Mouse (Mus musculus) lung, embryonic 16.5 days (tissue): Measurements from ENCODE around the gene Folr2. TPM values are rescaled to one million over a fixed set of nuclear protein-coding genes. Genes with fewer than 3 reads are reported as not detected.

Source experiments
- ATAC-seq: fragments of 200-750 bp; cut with Nextera tagmentation; 2 replicates; pipeline ENCODE4 v1.8.0; 2017; ENCODE audit warnings: low read depth, mild to moderate bottlenecking, moderate library complexity
- H3K27ac ChIP-seq: fragments of 300-500 bp; sonication (generic); 2 replicates; pipeline ENCODE4 v1.5.1; 2014; ENCODE audit warnings: mild to moderate bottlenecking, control low read depth, low read length
- H3K27me3 ChIP-seq: fragments of 300-500 bp; sonication (generic); 2 replicates; pipeline ENCODE4 v1.6.1; 2014; ENCODE audit warnings: low read depth, low read length, mixed read lengths; ENCODE audit not compliant: control insufficient read depth, insufficient read depth
- H3K36me3 ChIP-seq: fragments of 300-500 bp; sonication (generic); 2 replicates; pipeline ENCODE4 v1.6.1; 2014; ENCODE audit warnings: low read length; ENCODE audit not compliant: control insufficient read depth, insufficient read depth
- H3K4me1 ChIP-seq: fragments of 300-500 bp; sonication (generic); replicated peaks from 2 replicates; pipeline ENCODE4 v1.6.1; 2014; ENCODE audit warnings: low read length, mixed read lengths; ENCODE audit not compliant: control insufficient read depth, insufficient read depth
- H3K4me2 ChIP-seq: fragments of 300-500 bp; sonication (generic); 2 replicates; pipeline ENCODE4 v1.6.1; 2014; ENCODE audit warnings: low read depth, low read length, control low read depth
- H3K4me3 ChIP-seq: fragments of 300-500 bp; sonication (generic); 2 replicates; pipeline ENCODE4 v1.5.1; 2014; ENCODE audit warnings: mild to moderate bottlenecking, low read length, control low read depth
- H3K9ac ChIP-seq: fragments of 300-500 bp; sonication (generic); 2 replicates; pipeline ENCODE4 v1.6.1; 2014; ENCODE audit warnings: low read length, control low read depth
- H3K9me3 ChIP-seq: fragments of 300-500 bp; sonication (generic); 2 replicates; pipeline ENCODE4 v1.6.1; 2016; ENCODE audit warnings: low read length; ENCODE audit not compliant: control insufficient read depth
- WGBS: fragments of 180-500 bp; shearing (Covaris S2); extraction: QIAGEN DNeasy Blood & Tissue Kit; methylation state at CpG from one replicate; pipeline ENCODE4 v1.1.7; 2014; 5-methylcytosine and 5-hydroxymethylcytosine counted together
- polyA plus RNA-seq: library from polyadenylated mRNA; unstranded; fragments of >200 nt; fragmentation: Nextera tagmentation; extraction: Ambion mirVana; gene quantifications from 2 replicates; pipeline ENCODE4 v1.2.1, GENCODE M21; 2015

Gene Folr2
- polyA plus RNA-seq, 1 experiment from 2014 or later: 1.5 TPM

DNA sequence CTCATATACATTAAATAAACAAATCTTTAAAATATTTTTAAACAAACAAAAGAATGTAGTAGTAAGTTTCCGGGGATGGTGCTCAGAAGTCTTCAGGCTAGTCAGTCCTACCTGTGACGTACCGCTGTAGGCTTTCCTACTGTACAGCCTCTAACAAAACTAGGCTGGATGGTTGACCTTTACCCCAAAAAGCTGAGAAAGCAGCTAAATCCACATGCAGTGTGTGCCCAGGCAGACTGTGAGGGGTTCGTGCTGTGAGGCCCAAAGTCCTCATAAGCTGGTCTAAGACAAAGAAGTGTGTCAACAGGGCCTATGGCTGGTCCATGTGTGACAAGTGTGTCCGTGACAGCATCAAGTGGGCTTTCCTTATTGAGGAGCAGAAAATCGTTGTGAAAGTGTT is 4.1 kb downstream of the Folr2 start:
- no peak for ATAC-seq
- no peak overlapping the region for H3K9ac ChIP-seq
- H3K27ac ChIP-seq: no peak overlapping the region
- no peaks in the 10 kb centered on the region for H3K36me3 ChIP-seq
- H3K4me2 ChIP-seq: no peak overlapping the region
- WGBS: 73% methylated on average over 6 of the region's 6 CpGs
- H3K4me3 ChIP-seq: no peak overlapping the region
- no peaks in the 10 kb centered on the region for H3K4me1 ChIP-seq
- H3K27me3 ChIP-seq: no peaks in the 10 kb centered on the region
- no peaks in the 10 kb centered on the region for H3K9me3 ChIP-seq

DNA sequence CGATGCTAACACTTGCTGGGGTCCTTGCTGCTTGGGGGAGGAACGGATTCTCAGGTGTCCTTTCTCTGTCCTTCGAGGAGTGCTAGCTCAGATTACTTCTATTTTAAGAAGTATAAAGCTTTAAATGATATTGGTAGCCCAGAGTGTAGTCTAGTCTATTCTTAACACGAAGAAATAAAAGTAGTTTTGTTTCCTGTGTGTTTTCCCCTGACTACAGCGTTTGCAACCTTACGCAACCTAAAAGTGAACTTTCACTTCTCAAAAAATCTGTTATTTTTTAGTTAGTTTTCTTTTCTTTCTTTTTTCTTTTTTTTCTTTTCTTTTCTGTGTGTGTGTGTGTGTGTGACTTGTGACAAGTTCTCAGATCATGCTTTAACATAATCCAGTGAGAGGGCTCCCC is 5.3 kb downstream of the Folr2 start:
- H3K9me3 ChIP-seq: no peaks in the 10 kb centered on the region
- H3K36me3 ChIP-seq: no peaks in the 10 kb centered on the region
- no peak overlapping the region for H3K27ac ChIP-seq
- H3K4me3 ChIP-seq: no peak overlapping the region
- WGBS: 79% methylated on average over 6 of the region's 6 CpGs
- H3K9ac ChIP-seq: no peak overlapping the region
- no peak overlapping the region for H3K4me2 ChIP-seq
- no peaks in the 10 kb centered on the region for H3K27me3 ChIP-seq
- ATAC-seq: no peak
- no peaks in the 10 kb centered on the region for H3K4me1 ChIP-seq

DNA sequence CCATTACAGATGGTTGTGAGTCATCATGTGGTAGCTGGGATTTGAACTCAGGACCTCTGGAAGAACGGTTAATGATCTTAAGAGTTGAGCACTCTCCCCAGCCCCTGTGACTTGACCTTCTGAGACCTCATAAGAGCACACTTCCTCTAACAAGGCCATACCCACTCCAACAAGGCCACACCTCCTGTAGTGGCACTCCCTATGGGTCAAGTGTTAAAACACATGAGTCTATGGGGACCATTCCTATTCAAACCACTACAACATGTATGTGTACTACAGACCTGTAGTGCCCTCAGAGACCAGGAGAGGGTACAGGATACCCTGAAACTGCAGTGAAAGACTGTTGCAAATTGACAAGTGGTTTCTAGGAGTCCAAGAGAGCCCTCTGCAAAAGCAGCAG is 9.1 kb downstream of the Folr2 start:
- Histone ChIP-seq H3K4me3 (no peak overlapping the region), H3K4me2 (no peak overlapping the region), H3K9me3 (no peaks in the 10 kb centered on the region), H3K27me3 (no peaks in the 10 kb centered on the region), H3K36me3 (no peaks in the 10 kb centered on the region), H3K4me1 (no peaks in the 10 kb centered on the region), H3K9ac (no peak overlapping the region), H3K27ac (no peak overlapping the region)
- no peak for ATAC-seq
- WGBS: 76% methylated on average over 1 of the region's 1 CpGs

DNA sequence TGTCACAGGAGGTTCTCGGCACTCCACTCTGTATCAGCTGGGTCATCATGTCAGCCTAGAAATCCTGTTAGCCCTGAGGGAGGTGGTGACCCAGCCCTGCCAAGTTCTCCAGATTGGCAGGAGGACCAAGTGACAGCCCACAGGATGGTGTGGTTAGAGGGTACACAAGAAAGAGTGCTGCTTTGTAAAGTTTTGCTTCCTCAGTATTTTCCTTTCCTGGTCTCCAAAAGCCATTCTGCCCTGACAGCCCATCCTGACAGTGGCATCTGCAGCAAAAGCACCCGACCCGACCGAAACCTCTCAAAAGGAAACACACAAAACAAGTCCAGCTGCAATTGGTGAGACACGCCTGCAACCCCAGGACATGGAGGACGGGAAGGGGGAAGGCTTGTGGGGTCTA is 12.8 kb downstream of the Folr2 start:
- Histone ChIP-seq H3K4me2 (no peak overlapping the region), H3K9me3 (no peaks in the 10 kb centered on the region), H3K36me3 (no peaks in the 10 kb centered on the region), H3K27ac (no peak overlapping the region), H3K4me3 (no peak overlapping the region), H3K9ac (no peak overlapping the region), H3K4me1 (no peaks in the 10 kb centered on the region), H3K27me3 (no peaks in the 10 kb centered on the region)
- 50% methylated on average over 6 of the region's 6 CpGs for WGBS
- ATAC-seq: no peak

DNA sequence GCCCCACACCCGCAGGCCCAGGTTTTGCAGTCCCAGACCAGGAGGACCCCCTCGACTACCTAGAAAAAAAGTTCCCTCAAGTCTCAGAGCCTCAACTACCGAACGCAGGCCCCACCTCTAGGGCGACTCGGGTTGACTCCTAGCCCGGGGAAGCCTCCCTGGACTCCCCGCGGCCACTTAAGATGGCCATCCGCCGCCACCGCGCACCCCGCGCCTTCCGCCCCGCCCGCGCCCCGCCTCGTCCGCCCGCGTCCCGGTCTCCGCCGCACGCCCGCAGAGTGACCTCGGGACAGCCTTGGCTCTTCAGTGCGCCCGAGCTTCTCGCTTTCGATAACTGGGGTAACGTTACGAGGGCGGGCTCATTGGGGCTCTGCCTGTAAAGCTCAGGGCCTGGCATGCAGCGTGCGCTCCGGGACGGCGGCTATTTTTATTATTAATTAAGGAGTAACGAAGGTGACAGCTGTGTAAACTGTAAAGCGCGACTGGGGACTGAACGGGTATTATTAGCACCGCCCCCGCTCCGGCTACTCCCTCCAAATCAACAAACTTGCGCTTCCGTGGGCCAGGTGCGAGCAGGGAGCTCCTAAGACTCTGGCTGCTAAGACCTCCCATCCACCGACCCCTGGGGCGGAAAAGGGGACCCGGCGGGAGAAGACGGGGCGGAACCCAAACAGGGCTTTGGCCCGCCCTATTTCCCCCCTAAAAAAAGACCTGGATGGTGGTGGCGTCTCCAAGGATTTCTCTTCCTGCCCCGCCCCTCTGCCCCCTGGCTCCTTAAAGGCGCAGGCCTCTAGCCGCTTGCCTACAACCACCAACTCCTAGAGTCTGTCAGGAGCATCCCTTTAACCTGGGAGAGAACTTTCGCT is 19.2 kb downstream of the Folr2 start, which contains the start of gene Inppl1:
Gene Inppl1 (minus strand): TSS at position 624 of the 866 bp plus-strand sequence.
- no peaks in the 10 kb centered on the region for H3K9me3 ChIP-seq
- H3K27ac ChIP-seq: peak within 1 kb of the TSS; percentile 98
- under 1% methylated on average over 63 of the region's 64 CpGs for WGBS
- peak within 1 kb of the TSS; percentile 89 for H3K4me3 ChIP-seq
- H3K4me2 ChIP-seq: peak within 1 kb of the TSS; percentile 80
- peak within 1 kb of the TSS; percentile 98 for H3K9ac ChIP-seq
- peaks cover 29% of the 10 kb centered on the region for H3K4me1 ChIP-seq
- H3K36me3 ChIP-seq: peaks cover 8% of the 10 kb centered on the region
- peak; percentile 89 for ATAC-seq
- no peaks in the 10 kb centered on the region for H3K27me3 ChIP-seq

DNA sequence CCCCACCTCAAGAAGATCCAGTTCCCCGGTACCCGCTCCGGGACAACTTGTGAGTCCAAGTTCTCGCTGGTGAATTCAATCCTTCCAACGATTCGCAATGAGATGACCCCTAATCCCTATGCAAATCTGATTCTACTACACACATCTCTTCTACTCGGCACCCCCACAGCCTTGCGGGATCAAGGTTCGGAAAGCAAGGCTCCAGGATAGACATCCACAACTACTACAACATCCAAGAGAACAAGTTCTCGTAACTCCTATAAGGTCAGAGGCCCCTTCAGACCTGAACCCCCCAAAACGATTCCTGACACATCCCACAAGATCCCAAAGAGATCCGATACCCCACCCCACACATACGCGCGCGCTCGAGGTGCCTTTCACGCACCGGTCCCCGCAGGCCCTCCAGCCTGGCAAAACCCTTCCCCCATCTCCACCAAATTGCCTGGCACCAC is 19.8 kb downstream of the Folr2 start:
- H3K4me2 ChIP-seq: peak overlapping the region; percentile 80
- no peaks in the 10 kb centered on the region for H3K9me3 ChIP-seq
- H3K36me3 ChIP-seq: peaks cover 14% of the 10 kb centered on the region
- no peaks in the 10 kb centered on the region for H3K27me3 ChIP-seq
- peak overlapping the region; percentile 98 for H3K27ac ChIP-seq
- peak overlapping the region; percentile 98 for H3K9ac ChIP-seq
- peak; percentile 7 for ATAC-seq
- H3K4me1 ChIP-seq: peaks cover 29% of the 10 kb centered on the region
- WGBS: under 1% methylated on average over 20 of the region's 20 CpGs
- H3K4me3 ChIP-seq: peak overlapping the region; percentile 89

DNA sequence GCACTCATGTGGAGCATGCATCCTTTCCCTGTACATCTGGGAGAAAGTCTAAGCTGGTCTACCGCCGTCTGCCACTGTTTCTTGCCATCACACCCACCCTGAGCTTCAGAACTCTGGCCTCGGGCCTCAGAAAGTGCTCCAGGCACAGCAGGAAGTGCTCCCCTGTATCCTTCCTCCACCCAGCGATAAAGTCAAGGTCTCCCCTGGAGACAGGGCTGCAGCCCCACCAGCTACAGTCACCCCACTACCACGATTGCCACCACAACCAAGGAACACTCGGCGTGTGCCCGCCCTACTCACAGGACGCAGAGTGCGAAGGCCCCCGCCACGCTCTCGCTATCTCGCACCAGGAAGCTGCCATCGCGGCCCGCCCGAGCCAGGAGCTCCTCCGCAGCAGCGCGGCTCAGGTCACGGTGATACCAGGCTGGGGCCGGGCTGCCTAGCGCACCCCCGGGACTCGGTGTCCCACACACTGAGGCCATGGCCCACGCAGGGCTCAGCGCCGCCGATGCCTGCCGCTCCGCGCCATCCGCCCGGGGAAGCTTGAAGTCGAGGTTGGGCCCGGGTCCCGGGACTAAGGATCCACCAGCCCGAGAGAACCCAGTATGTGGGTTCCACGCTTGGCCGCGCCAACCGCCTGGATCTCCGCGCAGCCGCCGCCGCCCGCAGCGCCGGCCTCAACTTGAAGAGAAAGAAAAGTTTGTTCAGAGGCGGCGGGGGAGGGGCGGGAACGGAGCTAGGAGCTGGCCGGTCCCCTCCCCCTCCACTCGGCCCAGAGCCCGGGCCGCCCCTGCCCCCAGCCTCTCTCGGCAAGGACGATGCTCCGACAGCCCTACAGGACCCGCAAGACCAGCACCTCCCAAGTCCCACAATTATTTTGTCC is 20.5 kb downstream of the Folr2 start:
- no peaks in the 10 kb centered on the region for H3K27me3 ChIP-seq
- H3K9me3 ChIP-seq: no peaks in the 10 kb centered on the region
- WGBS: 0% methylated on average over 54 of the region's 63 CpGs
- peak overlapping the region; percentile 98 for H3K27ac ChIP-seq
- peaks cover 21% of the 10 kb centered on the region for H3K36me3 ChIP-seq
- peaks cover 29% of the 10 kb centered on the region for H3K4me1 ChIP-seq
- H3K4me2 ChIP-seq: peak overlapping the region; percentile 80
- peak overlapping the region; percentile 98 for H3K9ac ChIP-seq
- peak overlapping the region; percentile 89 for H3K4me3 ChIP-seq
- ATAC-seq: peak; percentile 63

DNA sequence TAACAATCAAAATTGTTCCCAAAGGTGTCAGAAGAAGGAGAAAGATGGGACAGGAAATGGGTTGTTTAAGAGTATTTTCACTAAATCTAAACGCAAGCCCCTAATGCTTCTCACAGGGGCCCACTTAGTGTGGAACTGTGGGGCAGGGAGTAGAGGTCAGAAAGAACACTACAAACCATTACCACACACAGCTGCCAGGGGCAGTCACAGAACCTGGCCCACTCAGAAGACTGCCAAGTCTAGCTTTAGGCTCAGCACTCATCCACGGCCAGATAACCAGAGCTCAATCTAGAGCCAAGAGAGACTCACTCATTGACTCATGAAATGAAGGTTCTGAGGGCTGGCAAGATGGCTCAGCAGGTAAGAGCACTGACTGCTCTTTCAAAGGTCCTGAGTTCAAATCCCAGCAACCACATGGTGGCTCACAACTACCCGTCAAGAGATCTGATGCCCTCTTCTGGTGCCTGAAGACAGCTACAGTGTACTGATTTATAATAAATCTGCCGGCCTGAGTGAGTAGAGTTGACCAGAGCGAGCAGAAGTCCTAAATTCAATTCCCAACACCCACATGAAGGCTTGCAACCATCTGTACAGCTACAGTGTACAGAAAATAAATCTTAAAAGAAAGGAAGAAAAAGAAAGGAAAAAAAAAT is 21.4 kb downstream of the Folr2 start:
- Histone ChIP-seq H3K4me2 (peak overlapping the region; percentile 80), H3K9ac (peak overlapping the region; percentile 98), H3K27ac (peak overlapping the region; percentile 98), H3K9me3 (no peaks in the 10 kb centered on the region), H3K4me1 (peaks cover 29% of the 10 kb centered on the region), H3K27me3 (no peaks in the 10 kb centered on the region), H3K36me3 (peaks cover 30% of the 10 kb centered on the region), H3K4me3 (peak overlapping the region; percentile 89)
- ATAC-seq: no peak
- 23% methylated on average over 5 of the region's 5 CpGs for WGBS
